In genomic region chr4:32303076-32303475, GRCm38 (mm10) we compare ENCODE assay signal across 8 mouse cellular contexts.
DNase-seq lines count a peak whose midpoint lies in the region; ATAC-seq and TF ChIP-seq lines count a peak whose summit lies in the region.

No protein-coding gene starts in this region.

- H3K4me1 ChIP-seq in liver, postnatal 0 days (ENCODE audit: insufficient read depth), result peaks cover 46% of the 10 kb centered on the region
- H3K4me1 ChIP-seq in embryonic facial prominence, embryonic 14.5 days (ENCODE audit: control insufficient read depth, insufficient read depth, low read length), result peaks cover 69% of the 10 kb centered on the region
- peaks cover 51 to 80% of the 10 kb centered on the region in 2 experiments for H3K4me1 ChIP-seq in heart, embryonic 14.5 days (ENCODE audit: control insufficient read depth in 2 of 2, insufficient read depth in 2 of 2, low read length in 2 of 2)
- peaks cover 67% of the 10 kb centered on the region for H3K4me1 ChIP-seq in neural tube, embryonic 12.5 days

- TF ChIP-seq EP300 in liver, postnatal 0 days (IDR thresholded peaks at IDR 0.05; ENCODE audit: low read depth), result no peak

- DNase-seq in liver, result peak; percentile 28
- no peak for DNase-seq in liver, postnatal 0 days
- peak; percentile 97 for DNase-seq in embryonic facial prominence, embryonic 14.5 days (ENCODE audit: low spot score)
- DNase-seq in left cerebral cortex, postnatal 4 days, result peak; percentile 81
- no peak for DNase-seq in adrenal gland, adult 8-10 months
- DNase-seq in adrenal gland, adult (ENCODE audit: inconsistent age in 2 of 2, low spot score in 1 of 2), result no peak

- no peak overlapping the region for H3K27ac ChIP-seq in liver, postnatal 0 days (ENCODE audit: low read depth)
- peak overlapping the region; percentile 86 for H3K27ac ChIP-seq in embryonic facial prominence, embryonic 14.5 days (replicated peaks; ENCODE audit: low read depth, low read length)
- H3K27ac ChIP-seq in heart, embryonic 14.5 days (replicated peaks in 1 of 2; ENCODE audit: control insufficient read depth in 1 of 2, insufficient read depth in 1 of 2, low read depth in 2 of 2, low read length in 2 of 2), result peak overlapping the region; percentile 90 to 96
- peak overlapping the region; percentile 73 for H3K27ac ChIP-seq in neural tube, embryonic 12.5 days

- intact Hi-C loops in left cerebral cortex, postnatal 4 days (cut with DNase I), result loop anchor here (5.0 kb wide), 1 partner anchor 49 kb away; no protein-coding TSS in a partner anchor

- TF ChIP-seq CTCF in liver, postnatal 0 days (IDR thresholded peaks at IDR 0.05; ENCODE audit: low read depth), result no peak

- H3K9ac ChIP-seq in liver, postnatal 0 days (replicated peaks), result no peak overlapping the region
- no peak overlapping the region; the same call in 1 of the 2 replicates for H3K9ac ChIP-seq in embryonic facial prominence, embryonic 14.5 days (ENCODE audit: low read depth, low read length)
- H3K9ac ChIP-seq in heart, embryonic 14.5 days (ENCODE audit: low read length), result peak overlapping the region; percentile 59
- H3K9ac ChIP-seq in neural tube, embryonic 12.5 days, result 0 out of 2 replicates have a peak overlapping the region, but pooled peaks have one; percentile 10

- no peaks in the 10 kb centered on the region for H3K27me3 ChIP-seq in liver, postnatal 0 days (ENCODE audit: insufficient read depth, low read length)
- no peaks in the 10 kb centered on the region for H3K27me3 ChIP-seq in embryonic facial prominence, embryonic 14.5 days (replicated peaks; ENCODE audit: control insufficient read depth, insufficient read depth, low read length)
- no peaks in the 10 kb centered on the region for H3K27me3 ChIP-seq in heart, embryonic 14.5 days (ENCODE audit: control insufficient read depth, insufficient read depth, low read length)
- no peaks in the 10 kb centered on the region for H3K27me3 ChIP-seq in neural tube, embryonic 12.5 days (replicated peaks)

- no peak overlapping the region for H3K4me3 ChIP-seq in liver, postnatal 0 days (ENCODE audit: low read depth, low read length)
- no peak overlapping the region for H3K4me3 ChIP-seq in embryonic facial prominence, embryonic 14.5 days (ENCODE audit: low read depth, low read length)
- peak overlapping the region; percentile 19 to 25; a peak in 2 of 4 replicates for H3K4me3 ChIP-seq in heart, embryonic 14.5 days (ENCODE audit: control insufficient read depth in 1 of 2, insufficient read depth in 1 of 2, low read depth in 1 of 2, low read length in 2 of 2)
- no peak overlapping the region for H3K4me3 ChIP-seq in neural tube, embryonic 12.5 days

- H3K36me3 ChIP-seq in liver, postnatal 0 days (replicated peaks; ENCODE audit: insufficient read depth, low read length), result no peaks in the 10 kb centered on the region; the same call in 1 of the 2 replicates
- H3K36me3 ChIP-seq in embryonic facial prominence, embryonic 14.5 days (ENCODE audit: control insufficient read depth, insufficient read depth, low read length), result no peaks in the 10 kb centered on the region
- no peaks in the 10 kb centered on the region for H3K36me3 ChIP-seq in heart, embryonic 14.5 days (ENCODE audit: control insufficient read depth, insufficient read depth, low read length)
- H3K36me3 ChIP-seq in neural tube, embryonic 12.5 days, result peaks cover 6% of the 10 kb centered on the region; the same call in 1 of the 2 replicates

- ATAC-seq in liver, postnatal 0 days, result no peak
- ATAC-seq in embryonic facial prominence, embryonic 14.5 days (ENCODE audit: low read depth), result peak; percentile 88
- 0 out of 2 replicates have a peak, but pooled peaks have one; percentile 18 for ATAC-seq in heart, embryonic 14.5 days (ENCODE audit: insufficient number of reproducible peaks, insufficient read depth, low FRiP score, low read depth)
- peak; percentile 73 for ATAC-seq in neural tube, embryonic 12.5 days (ENCODE audit: low FRiP score, low read depth)

- 56% methylated on average over 4 of the region's 4 CpGs for WGBS in liver, postnatal 0 days (ENCODE audit: insufficient replicate concordance)
- WGBS in embryonic facial prominence, embryonic 14.5 days, result 2% methylated on average over 4 of the region's 4 CpGs
- WGBS in heart, embryonic 14.5 days, result 6% methylated on average over 4 of the region's 4 CpGs
- 5% methylated on average over 4 of the region's 4 CpGs for WGBS in neural tube, embryonic 12.5 days

- no peak overlapping the region for H3K4me2 ChIP-seq in liver, postnatal 0 days (ENCODE audit: low read depth, low read length)
- peak overlapping the region; percentile 48 for H3K4me2 ChIP-seq in embryonic facial prominence, embryonic 14.5 days (ENCODE audit: low read depth, low read length)
- H3K4me2 ChIP-seq in heart, embryonic 14.5 days (ENCODE audit: low read length), result peak overlapping the region; percentile 64
- H3K4me2 ChIP-seq in neural tube, embryonic 12.5 days (replicated peaks), result peak overlapping the region; percentile 44

- H3K9me3 ChIP-seq in liver, postnatal 0 days (ENCODE audit: low read length), result no peaks in the 10 kb centered on the region
- no peaks in the 10 kb centered on the region for H3K9me3 ChIP-seq in embryonic facial prominence, embryonic 14.5 days (ENCODE audit: control insufficient read depth, low read length)
- no peaks in the 10 kb centered on the region for H3K9me3 ChIP-seq in heart, embryonic 14.5 days (ENCODE audit: control insufficient read depth, low read length)
- no peaks in the 10 kb centered on the region for H3K9me3 ChIP-seq in neural tube, embryonic 12.5 days

Comparison
In these comparisons a context has a peak if more than half of its experiments do, and no peak if none do; other contexts are left out.
1. DNase-seq: peak in liver (single experiment), embryonic facial prominence, embryonic 14.5 days (single experiment) and left cerebral cortex, postnatal 4 days (single experiment); none in liver, postnatal 0 days (single experiment), adrenal gland, adult 8-10 months (single experiment) and adrenal gland, adult (0 of 2).
2. H3K4me3 ChIP-seq: peak in heart, embryonic 14.5 days (2 of 2); none in liver, postnatal 0 days (single experiment), embryonic facial prominence, embryonic 14.5 days (single experiment) and neural tube, embryonic 12.5 days (single experiment).
3. H3K9ac ChIP-seq: peak in heart, embryonic 14.5 days (single experiment) and neural tube, embryonic 12.5 days (single experiment); none in liver, postnatal 0 days (single experiment) and embryonic facial prominence, embryonic 14.5 days (single experiment).